In the genomic region with DNA sequence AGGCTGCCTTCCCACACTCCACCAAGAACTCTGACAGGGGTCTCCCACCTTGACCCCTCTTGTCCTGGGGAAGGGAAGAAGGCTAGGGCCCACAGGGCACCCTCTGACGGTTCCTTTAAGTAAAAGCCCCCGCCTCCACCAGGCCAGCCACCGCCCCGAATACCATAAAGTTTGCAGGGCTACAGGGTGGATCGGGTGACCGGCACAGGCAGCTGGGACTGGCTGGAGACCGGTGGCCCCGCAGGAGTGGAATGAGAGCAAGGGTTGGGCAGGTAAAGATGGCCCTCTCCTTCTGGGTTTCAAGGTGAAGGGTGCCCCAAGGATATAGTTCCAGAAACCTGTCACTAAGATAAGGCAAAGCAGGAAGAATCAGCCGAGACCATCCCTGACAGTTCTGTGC, we compare ENCODE assay signal across 10 mouse cellular contexts. TPM values are rescaled to one million over a fixed set of nuclear protein-coding genes. Genes with fewer than 3 reads are reported as not detected.
DNase-seq lines count a peak whose midpoint lies in the region; ATAC-seq and TF ChIP-seq lines count a peak whose summit lies in the region.
"Had no signal": no experiment of that assay in that cellular context is flagged by ENCODE, and none has a peak within 500 bp of the region (broad histone marks: within the 10 kb centered on the region; RNA-seq: fewer than 3 reads in every experiment).

No protein-coding gene starts in this region.

- H3K4me1 ChIP-seq in midbrain, embryonic 10.5 days: peaks cover 92% of the 10 kb centered on the region
- H3K4me1 ChIP-seq in midbrain, embryonic 13.5 days (replicated peaks): peaks cover 64% of the 10 kb centered on the region
- peaks cover 40% of the 10 kb centered on the region for H3K4me1 ChIP-seq in heart, postnatal 0 days (ENCODE audit: control insufficient read depth, insufficient read depth)
- H3K4me1 ChIP-seq in small intestine, adult 2 months (ENCODE audit: control insufficient read depth, insufficient read depth, insufficient read length, low read length): peaks cover 46% of the 10 kb centered on the region

- H3K4me2 ChIP-seq in midbrain, embryonic 13.5 days (replicated peaks): no peak overlapping the region
- H3K4me2 ChIP-seq in heart, postnatal 0 days (ENCODE audit: low read depth, low read length): peak overlapping the region; percentile 62

- H3K27me3 ChIP-seq in midbrain, embryonic 10.5 days (ENCODE audit: low read depth, poor library complexity, severe bottlenecking): peaks cover 32% of the 10 kb centered on the region
- no peaks in the 10 kb centered on the region for H3K27me3 ChIP-seq in midbrain, embryonic 13.5 days
- H3K27me3 ChIP-seq in heart, postnatal 0 days (ENCODE audit: control insufficient read depth, insufficient read depth, low read length): no peaks in the 10 kb centered on the region
- no peaks in the 10 kb centered on the region for H3K27me3 ChIP-seq in small intestine, adult 2 months (ENCODE audit: control insufficient read depth, insufficient read depth, low read length)

- H3K9ac ChIP-seq in midbrain, embryonic 13.5 days (replicated peaks): no peak overlapping the region
- peak overlapping the region; percentile 60 for H3K9ac ChIP-seq in heart, postnatal 0 days (replicated peaks; ENCODE audit: low read depth, low read length)

- peak overlapping the region; percentile 83 for H3K27ac ChIP-seq in midbrain, embryonic 10.5 days (replicated peaks)
- no peak overlapping the region for H3K27ac ChIP-seq in midbrain, embryonic 13.5 days
- H3K27ac ChIP-seq in heart, postnatal 0 days (ENCODE audit: low read depth): peak overlapping the region; percentile 83
- H3K27ac ChIP-seq in small intestine, adult 2 months (ENCODE audit: insufficient read depth, low read depth, low read length): peak overlapping the region; percentile 63

- DNase-seq in midbrain, embryonic 10.5 days (ENCODE audit: low spot score): no peak
- no peak for DNase-seq in heart, postnatal 0 days (ENCODE audit: low spot score)
- DNase-seq in kidney, postnatal 10 days: peak; percentile 80
- no peak for DNase-seq in frontal cortex, postnatal 14 days (ENCODE audit: low spot score in 2 of 2)
- no peak for DNase-seq in layer of hippocampus, adult 8-10 months (ENCODE audit: low spot score in 2 of 2)
- DNase-seq: cerebellum, adult 9-10 months had no signal

- 16% methylated on average over 9 of the region's 9 CpGs for WGBS in midbrain, embryonic 10.5 days
- WGBS in midbrain, embryonic 13.5 days: 18% methylated on average over 9 of the region's 9 CpGs
- WGBS in heart, postnatal 0 days: 24% methylated on average over 9 of the region's 9 CpGs
- WGBS in small intestine, adult 2 months: 16% methylated on average over 9 of the region's 9 CpGs

- H3K4me3 ChIP-seq in midbrain, embryonic 10.5 days: 0 out of 2 replicates have a peak overlapping the region, but pooled peaks have one; percentile 19
- no peak overlapping the region for H3K4me3 ChIP-seq in midbrain, embryonic 13.5 days (replicated peaks)
- peak overlapping the region; percentile 37 for H3K4me3 ChIP-seq in heart, postnatal 0 days (ENCODE audit: low read depth, low read length)
- H3K4me3 ChIP-seq in small intestine, adult 2 months (ENCODE audit: low read depth, low read length): peak overlapping the region; percentile 39

- no peaks in the 10 kb centered on the region for H3K36me3 ChIP-seq in midbrain, embryonic 10.5 days
- no peaks in the 10 kb centered on the region for H3K36me3 ChIP-seq in midbrain, embryonic 13.5 days
- no peaks in the 10 kb centered on the region for H3K36me3 ChIP-seq in heart, postnatal 0 days (replicated peaks; ENCODE audit: control insufficient read depth, insufficient read depth, low read length)
- 0 out of 2 replicates have a peak, but pooled peaks cover 5% of the 10 kb centered on the region for H3K36me3 ChIP-seq in small intestine, adult 2 months (ENCODE audit: control insufficient read depth, insufficient read depth, low read length)

- no peak for ATAC-seq in midbrain, embryonic 13.5 days
- peak; percentile 32; the same call in 1 of the 2 replicates for ATAC-seq in heart, postnatal 0 days (ENCODE audit: insufficient read depth, low read depth)
- ATAC-seq in activated CD4-positive, CD25-positive, alpha-beta regulatory T cell, adult 4 months: no peak

- no peaks in the 10 kb centered on the region for H3K9me3 ChIP-seq in midbrain, embryonic 10.5 days (replicated peaks)
- H3K9me3 ChIP-seq in midbrain, embryonic 13.5 days: no peaks in the 10 kb centered on the region
- no peaks in the 10 kb centered on the region for H3K9me3 ChIP-seq in heart, postnatal 0 days (replicated peaks; ENCODE audit: control insufficient read depth, low read length)
- H3K9me3 ChIP-seq: megakaryocyte, embryonic 14.5 days had no signal

- no peak for TF ChIP-seq EP300 in heart, postnatal 0 days (IDR thresholded peaks at IDR 0.05; ENCODE audit: low read depth)

- TF ChIP-seq CTCF in heart, postnatal 0 days (IDR thresholded peaks at IDR 0.05; ENCODE audit: low read depth): no peak
- no peak for TF ChIP-seq CTCF in small intestine, adult 2 months (IDR thresholded peaks at IDR 0.05; ENCODE audit: extremely low read depth, insufficient read length, insufficient replicate concordance, low read depth, low read length)

- TF ChIP-seq POLR2A in small intestine, adult 2 months (IDR thresholded peaks at IDR 0.05; ENCODE audit: low read depth, low read length): peak; percentile 34; the same call in 1 of the 2 replicates

RNA-seq across cellular contexts. Expression of a gene that starts 2.4 kb away (rescaled TPM):
- polyA plus RNA-seq in midbrain, embryonic 10.5 days (2016; fragmentation: Nextera tagmentation; extraction: Ambion mirVana): 1.8 and 3.2 TPM in 2 replicates
- 2.3 and 2.7 TPM in 2 replicates for polyA plus RNA-seq in midbrain, embryonic 13.5 days (2015; fragmentation: Nextera tagmentation; extraction: Ambion mirVana)
- total RNA-seq in heart, postnatal 0 days (2014; rRNA removed; ENCODE audit: low replicate concordance): 21.0 and 34.9 TPM in 2 replicates
- 8.9 and 9.1 TPM in 2 replicates for polyA plus RNA-seq in heart, postnatal 0 days (2015; fragmentation: Nextera tagmentation; extraction: Ambion mirVana)
- 33.5 and 55.4 TPM in 2 replicates for polyA plus RNA-seq in small intestine, adult 2 months (2012; rRNA removed)
- total RNA-seq in layer of hippocampus, adult 8-10 months (2022): 1 to 10 TPM; 2.9 to 5.0 (median 4.4) TPM
- polyA plus RNA-seq in activated CD4-positive, CD25-positive, alpha-beta regulatory T cell, adult 4 months (2017; shearing (Covaris generic)): not detected

RNA-seq across cellular contexts. Expression of a gene that starts 19.1 kb away (rescaled TPM):
- 46.3 and 56.8 TPM in 2 replicates for polyA plus RNA-seq in midbrain, embryonic 10.5 days (2016; fragmentation: Nextera tagmentation; extraction: Ambion mirVana)
- polyA plus RNA-seq in midbrain, embryonic 13.5 days (2015; fragmentation: Nextera tagmentation; extraction: Ambion mirVana): 13.5 and 14.7 TPM in 2 replicates
- total RNA-seq in heart, postnatal 0 days (2014; rRNA removed; ENCODE audit: low replicate concordance): 22.3 and 31.2 TPM in 2 replicates
- polyA plus RNA-seq in heart, postnatal 0 days (2015; fragmentation: Nextera tagmentation; extraction: Ambion mirVana): 28.6 and 33.6 TPM in 2 replicates
- polyA plus RNA-seq in small intestine, adult 2 months (2012; rRNA removed): 33.2 and 55.4 TPM in 2 replicates
- 10 to 100 TPM; 12.4 to 15.4 (median 14.0) TPM for total RNA-seq in layer of hippocampus, adult 8-10 months (2022)
- 10 to 100 TPM; 28.7 to 33.8 TPM for polyA plus RNA-seq in activated CD4-positive, CD25-positive, alpha-beta regulatory T cell, adult 4 months (2017; shearing (Covaris generic))

RNA-seq across cellular contexts. Expression of a gene that starts 26.0 kb away (rescaled TPM):
- 0.62 and 0.96 TPM in 2 replicates for polyA plus RNA-seq in midbrain, embryonic 10.5 days (2016; fragmentation: Nextera tagmentation; extraction: Ambion mirVana)
- 1.1 and 1.8 TPM in 2 replicates for polyA plus RNA-seq in midbrain, embryonic 13.5 days (2015; fragmentation: Nextera tagmentation; extraction: Ambion mirVana)
- total RNA-seq in heart, postnatal 0 days (2014; rRNA removed; ENCODE audit: low replicate concordance): 0.65 and 0.66 TPM in 2 replicates
- polyA plus RNA-seq in heart, postnatal 0 days (2015; fragmentation: Nextera tagmentation; extraction: Ambion mirVana): 0.29 and 0.44 TPM in 2 replicates
- 0.52 and 0.89 TPM in 2 replicates for polyA plus RNA-seq in small intestine, adult 2 months (2012; rRNA removed)
- 1 to 10 TPM; 1.7 to 2.4 (median 1.9) TPM for total RNA-seq in layer of hippocampus, adult 8-10 months (2022)
- polyA plus RNA-seq in activated CD4-positive, CD25-positive, alpha-beta regulatory T cell, adult 4 months (2017; shearing (Covaris generic)): under 1 TPM; 0.25 to 0.90 TPM

RNA-seq across cellular contexts. Expression of a gene that starts 27.9 kb away (rescaled TPM):
- 17.6 and 18.2 TPM in 2 replicates for polyA plus RNA-seq in midbrain, embryonic 10.5 days (2016; fragmentation: Nextera tagmentation; extraction: Ambion mirVana)
- 16.5 and 19.1 TPM in 2 replicates for polyA plus RNA-seq in midbrain, embryonic 13.5 days (2015; fragmentation: Nextera tagmentation; extraction: Ambion mirVana)
- 28.4 and 58.8 TPM in 2 replicates for total RNA-seq in heart, postnatal 0 days (2014; rRNA removed; ENCODE audit: low replicate concordance)
- 14.5 and 17.5 TPM in 2 replicates for polyA plus RNA-seq in heart, postnatal 0 days (2015; fragmentation: Nextera tagmentation; extraction: Ambion mirVana)
- 26.3 and 46.3 TPM in 2 replicates for polyA plus RNA-seq in small intestine, adult 2 months (2012; rRNA removed)
- total RNA-seq in layer of hippocampus, adult 8-10 months (2022): 10 to 100 TPM; 11.8 to 18.4 (median 15.4) TPM
- 10 to 100 TPM; 16.6 to 21.7 TPM for polyA plus RNA-seq in activated CD4-positive, CD25-positive, alpha-beta regulatory T cell, adult 4 months (2017; shearing (Covaris generic))

RNA-seq across cellular contexts. Expression of a gene that starts 28.6 kb away (rescaled TPM):
- polyA plus RNA-seq in midbrain, embryonic 10.5 days (2016; fragmentation: Nextera tagmentation; extraction: Ambion mirVana): 629 and 656 TPM in 2 replicates
- polyA plus RNA-seq in midbrain, embryonic 13.5 days (2015; fragmentation: Nextera tagmentation; extraction: Ambion mirVana): 399 and 416 TPM in 2 replicates
- total RNA-seq in heart, postnatal 0 days (2014; rRNA removed; ENCODE audit: low replicate concordance): 472 and 473 TPM in 2 replicates
- polyA plus RNA-seq in heart, postnatal 0 days (2015; fragmentation: Nextera tagmentation; extraction: Ambion mirVana): 291 and 295 TPM in 2 replicates
- 264 and 501 TPM in 2 replicates for polyA plus RNA-seq in small intestine, adult 2 months (2012; rRNA removed)
- 100 to 1,000 TPM; 218 to 272 (median 249) TPM for total RNA-seq in layer of hippocampus, adult 8-10 months (2022)
- 100 to 1,000 TPM; 176 to 181 TPM for polyA plus RNA-seq in activated CD4-positive, CD25-positive, alpha-beta regulatory T cell, adult 4 months (2017; shearing (Covaris generic))
